In genomic region chr12:105761171-105761570, GRCm38 (mm10) we compare ENCODE assay signal across 16 mouse cellular contexts. TPM values are rescaled to one million over a fixed set of nuclear protein-coding genes. Genes with fewer than 3 reads are reported as not detected.
DNase-seq lines count a peak whose midpoint lies in the region; ATAC-seq lines count a peak whose summit lies in the region.
"Had no signal": no experiment of that assay in that cellular context is flagged by ENCODE, and none has a peak within 500 bp of the region (broad histone marks: within the 10 kb centered on the region; RNA-seq: fewer than 3 reads in every experiment).

No protein-coding gene starts in this region.

- peak overlapping the region; percentile 40; the same call in 1 of the 2 replicates for H3K27ac ChIP-seq in embryonic facial prominence, embryonic 13.5 days
- no peak overlapping the region for H3K27ac ChIP-seq in embryonic facial prominence, embryonic 10.5 days (replicated peaks)
- H3K27ac ChIP-seq: forebrain, embryonic 13.5 days; heart, embryonic 10.5 days; hindbrain, embryonic 13.5 days; left cerebral cortex, adult 2 months; limb, embryonic 13.5 days; midbrain, embryonic 12.5 days had no signal

- no peaks in the 10 kb centered on the region for H3K36me3 ChIP-seq in embryonic facial prominence, embryonic 13.5 days
- no peaks in the 10 kb centered on the region for H3K36me3 ChIP-seq in embryonic facial prominence, embryonic 10.5 days (replicated peaks)
- no peaks in the 10 kb centered on the region for H3K36me3 ChIP-seq in splenic B cell, adult 2 months (ENCODE audit: control insufficient read depth, insufficient read depth, low read length, poor library complexity, severe bottlenecking)
- H3K36me3 ChIP-seq: heart, embryonic 10.5 days; hindbrain, embryonic 13.5 days; limb, embryonic 13.5 days; midbrain, embryonic 12.5 days had no signal

- H3K4me2 ChIP-seq in embryonic facial prominence, embryonic 13.5 days = peak overlapping the region; percentile 23; the same call in 1 of the 2 replicates
- H3K4me2 ChIP-seq: forebrain, embryonic 13.5 days; hindbrain, embryonic 13.5 days; limb, embryonic 13.5 days; lung, embryonic 14.5 days; midbrain, embryonic 12.5 days had no signal

- no peak overlapping the region for H3K4me3 ChIP-seq in embryonic facial prominence, embryonic 13.5 days
- H3K4me3 ChIP-seq in embryonic facial prominence, embryonic 10.5 days = no peak overlapping the region
- H3K4me3 ChIP-seq: forebrain, embryonic 13.5 days; heart, embryonic 10.5 days; hindbrain, embryonic 13.5 days; left cerebral cortex, adult 2 months; limb, embryonic 13.5 days; midbrain, embryonic 12.5 days had no signal

- no peak overlapping the region for H3K9ac ChIP-seq in embryonic facial prominence, embryonic 13.5 days
- H3K9ac ChIP-seq: forebrain, embryonic 13.5 days; hindbrain, embryonic 13.5 days; limb, embryonic 13.5 days; lung, embryonic 14.5 days; midbrain, embryonic 12.5 days had no signal

- H3K4me1 ChIP-seq in embryonic facial prominence, embryonic 13.5 days = peaks cover 4% of the 10 kb centered on the region; the same call in 1 of the 2 replicates
- H3K4me1 ChIP-seq in embryonic facial prominence, embryonic 10.5 days = peaks cover 16% of the 10 kb centered on the region
- H3K4me1 ChIP-seq: forebrain, embryonic 13.5 days; hindbrain, embryonic 13.5 days had no signal

- H3K9me3 ChIP-seq in embryonic facial prominence, embryonic 13.5 days = no peaks in the 10 kb centered on the region
- H3K9me3 ChIP-seq in embryonic facial prominence, embryonic 10.5 days = no peaks in the 10 kb centered on the region
- H3K9me3 ChIP-seq: forebrain, embryonic 13.5 days; heart, embryonic 10.5 days; hindbrain, embryonic 13.5 days; limb, embryonic 13.5 days; midbrain, embryonic 12.5 days had no signal

- no peak for DNase-seq in embryonic facial prominence, embryonic 10.5 days (ENCODE audit: low spot score)
- peak; percentile 8 for DNase-seq in right cerebral cortex, adult 18-20 months
- DNase-seq in right cerebral cortex, postnatal 25 days = no peak
- DNase-seq in brain, adult 2 months (ENCODE audit: low read depth, low spot score) = peak; percentile 31
- peak; percentile 62 for DNase-seq in splenic B cell, adult 2 months (ENCODE audit: low read depth, low spot score)
- DNase-seq in spleen, postnatal 4 days (ENCODE audit: low spot score in 2 of 2) = no peak
- no peak for DNase-seq in liver
- DNase-seq: cerebellum, adult 8-10 months; lung, embryonic 14.5 days had no signal

- 51% methylated on average over 11 of the region's 11 CpGs for WGBS in embryonic facial prominence, embryonic 13.5 days
- 81% methylated on average over 11 of the region's 11 CpGs for WGBS in embryonic facial prominence, embryonic 10.5 days

- no peak for ATAC-seq in embryonic facial prominence, embryonic 13.5 days (ENCODE audit: insufficient number of reproducible peaks, insufficient read depth, low FRiP score, low TSS enrichment, low read depth)
- ATAC-seq: forebrain, embryonic 13.5 days had no signal

- no peaks in the 10 kb centered on the region for H3K27me3 ChIP-seq in embryonic facial prominence, embryonic 13.5 days
- no peaks in the 10 kb centered on the region for H3K27me3 ChIP-seq in embryonic facial prominence, embryonic 10.5 days (replicated peaks; ENCODE audit: low read depth, poor library complexity, severe bottlenecking)
- no peaks in the 10 kb centered on the region for H3K27me3 ChIP-seq in splenic B cell, adult 2 months (ENCODE audit: control insufficient read depth, insufficient read depth, low read length, poor library complexity, severe bottlenecking)
- H3K27me3 ChIP-seq: forebrain, embryonic 13.5 days; hindbrain, embryonic 13.5 days; limb, embryonic 13.5 days; midbrain, embryonic 12.5 days had no signal

RNA-seq across cellular contexts. Expression of gene Papola, which starts 23.3 kb away (rescaled TPM):
- 229 and 265 TPM in 2 replicates for polyA plus RNA-seq in embryonic facial prominence, embryonic 13.5 days (2015; fragmentation: Nextera tagmentation; extraction: Ambion mirVana)
- polyA plus RNA-seq in embryonic facial prominence, embryonic 10.5 days (2016; fragmentation: Nextera tagmentation; extraction: Ambion mirVana) = 283 and 294 TPM in 2 replicates

RNA-seq across cellular contexts. Expression of gene Ak7, which starts 55.4 kb away (rescaled TPM):
- 0.45 and 0.63 TPM in 2 replicates for polyA plus RNA-seq in embryonic facial prominence, embryonic 13.5 days (2015; fragmentation: Nextera tagmentation; extraction: Ambion mirVana)
- 0.15 and 0.26 TPM in 2 replicates for polyA plus RNA-seq in embryonic facial prominence, embryonic 10.5 days (2016; fragmentation: Nextera tagmentation; extraction: Ambion mirVana)
- polyA plus RNA-seq: lung, embryonic 14.5 days had no signal

Comparison
In these comparisons a context has a peak if more than half of its experiments do, and no peak if none do; other contexts are left out.
1. DNase-seq: peak in right cerebral cortex, adult 18-20 months (single experiment), brain, adult 2 months (single experiment) and splenic B cell, adult 2 months (single experiment); none in embryonic facial prominence, embryonic 10.5 days (single experiment), right cerebral cortex, postnatal 25 days (single experiment), spleen, postnatal 4 days (0 of 2) and liver (single experiment).